Mouse (Mus musculus) embryonic stem cell, embryonic (primary cell): ENCODE data around the gene Adat1.

Experiments
- CTCF ChIA-PET, 4 experiments: fragments of 300-600 bp in 2 of 4; fragments of 350-600 bp in 2 of 4; sonication (Branson Sonifier 250); formaldehyde crosslinking; loops; one replicate each; lab custom pipeline; 2022; ENCODE audit warnings: inconsistent platforms in 2 of 4; lab: Charles Lee
- POLR2A ChIA-PET, 4 experiments: fragments of 300-600 bp in 2 of 4; fragments of 350-600 bp in 2 of 4; sonication (Branson Sonifier 250); formaldehyde crosslinking; loops; one replicate each; lab custom pipeline; 2022; ENCODE audit warnings: antibody characterized with exemption in 4 of 4, inconsistent platforms in 1 of 4; lab: Charles Lee

The Adat1 gene

DNA sequence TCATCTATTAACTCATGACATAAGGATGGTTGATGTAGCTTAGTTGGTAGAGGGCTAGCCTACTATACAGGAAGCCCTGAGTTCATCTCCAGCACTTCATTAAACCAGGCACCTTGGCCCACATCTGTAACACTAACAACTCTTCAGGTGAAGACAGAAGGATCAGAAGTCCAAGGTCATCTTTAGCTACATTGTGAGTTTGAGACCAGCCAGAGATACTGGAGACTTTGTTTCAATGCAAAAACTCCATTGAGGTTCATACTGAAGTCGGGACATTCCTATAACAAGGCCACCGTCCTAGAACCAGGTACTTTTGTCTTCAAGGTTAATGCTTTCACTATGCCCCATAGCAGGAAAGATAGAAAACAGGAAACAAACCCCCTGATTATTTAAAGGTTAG lies 57.9 kb downstream of the Adat1 start:
- POLR2A ChIA-PET = interaction anchor here (0.5 to 7.2 kb wide), 44 partner anchors 8 to 1089 kb away, joined by 3 to 93 read pairs (median 4); partner anchors contain the start of genes Adat1 (in 2 of the 4), Cfdp1 (in 1 of the 4) and Gabarapl2 (in 1 of the 4)
- CTCF ChIA-PET = interaction anchor here in 2 of 4 experiments (0.7 to 1.5 kb wide), 7 partner anchors 9 to 69 kb away, joined by 3 to 6 read pairs (median 4); no protein-coding TSS in a partner anchor

DNA sequence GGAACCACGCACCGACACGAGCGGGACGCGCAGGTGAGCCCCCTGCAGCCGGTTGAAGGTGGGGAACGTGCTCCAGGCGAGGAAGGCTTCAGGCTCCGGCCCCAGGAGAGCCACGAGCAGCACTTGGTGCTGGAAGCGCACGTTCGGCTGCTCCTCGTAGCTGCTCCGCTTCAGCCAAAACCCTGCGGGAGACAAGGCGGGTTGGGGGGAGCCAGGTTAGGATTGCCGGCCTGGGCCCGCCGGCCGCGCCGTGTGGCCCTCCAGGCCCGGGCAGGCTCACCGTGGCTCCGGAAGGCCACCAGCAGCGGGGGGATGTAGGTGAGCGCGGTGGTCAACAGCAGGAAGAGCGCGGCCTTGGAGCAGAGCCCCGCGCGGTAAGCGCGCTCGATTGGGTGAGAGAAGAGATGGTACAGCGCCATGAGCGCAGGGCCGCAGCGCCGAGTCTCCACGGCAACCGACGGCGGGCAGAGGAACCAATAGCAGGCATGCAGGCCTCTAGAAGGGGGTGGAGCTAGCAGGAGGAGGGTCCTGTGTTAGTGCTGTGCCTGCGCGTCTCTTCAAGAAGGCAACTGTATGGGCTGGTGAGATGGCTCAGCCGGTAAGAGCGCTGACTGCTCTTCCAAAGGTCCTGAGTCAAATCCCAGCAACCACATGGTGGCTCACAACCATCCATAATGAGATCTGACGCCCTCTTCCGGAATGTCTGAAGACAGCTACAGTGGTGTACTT lies 58.6 kb downstream of the Adat1 start, which contains the start of gene Tmem231:
Tmem231 (minus strand) TSS at position 534 of the 729 bp plus-strand sequence.
- POLR2A ChIA-PET = interaction anchor here (0.5 to 7.2 kb wide), 45 partner anchors 8 to 1088 kb away, joined by 3 to 93 read pairs (median 4); partner anchors contain the start of genes Adat1 (in 2 of the 4), Cfdp1 (in 2 of the 4) and Gabarapl2 (in 1 of the 4)
- CTCF ChIA-PET = interaction anchor here in 3 of 4 experiments (0.5 to 1.5 kb wide), 9 partner anchors 8 to 884 kb away, joined by 3 to 7 read pairs (median 4); no protein-coding TSS in a partner anchor

DNA sequence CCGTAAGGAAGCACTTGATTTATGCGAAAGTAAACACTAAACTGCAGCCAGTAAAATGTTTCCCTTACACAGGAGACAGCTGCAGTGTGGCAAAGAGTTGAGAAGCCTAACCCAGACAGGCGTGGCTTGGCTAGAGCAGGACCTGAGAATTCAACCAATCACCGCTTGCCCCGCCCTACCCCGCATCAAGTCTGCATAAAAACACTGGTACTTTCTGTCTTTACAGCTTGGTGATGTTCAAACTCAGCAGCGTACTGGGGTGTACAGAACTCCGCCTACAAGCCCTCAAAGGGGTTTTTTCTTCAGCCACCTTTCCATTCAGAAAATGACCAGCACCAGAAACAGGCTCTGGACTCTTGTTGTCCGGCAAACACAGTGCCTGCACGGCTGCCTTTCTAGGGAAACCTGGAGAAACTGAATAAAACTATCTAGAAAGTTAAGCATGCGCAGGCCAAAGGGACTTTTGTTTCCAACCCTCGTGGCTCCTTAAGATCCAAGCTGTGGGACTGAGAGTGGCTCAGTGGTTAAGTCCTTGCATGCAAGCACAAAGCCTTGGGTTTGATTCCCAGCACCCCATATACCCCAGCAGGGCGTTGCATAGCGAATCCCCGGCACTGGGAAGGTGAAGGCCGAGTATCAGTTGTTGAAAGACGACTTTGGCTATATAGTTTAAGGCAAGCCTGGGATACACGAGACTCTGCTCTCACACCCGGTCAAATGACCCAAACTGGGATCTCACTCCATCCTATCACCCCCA lies 59.3 kb downstream of the Adat1 start:
- POLR2A ChIA-PET = interaction anchor here (0.6 to 7.2 kb wide), 34 partner anchors 7 to 935 kb away, joined by 3 to 93 read pairs (median 4); partner anchors contain the start of genes Gabarapl2 (in 3 of the 4), Cfdp1 (in 2 of the 4), Adat1 (in 1 of the 4) and Ddx19a (in 1 of the 4)

DNA sequence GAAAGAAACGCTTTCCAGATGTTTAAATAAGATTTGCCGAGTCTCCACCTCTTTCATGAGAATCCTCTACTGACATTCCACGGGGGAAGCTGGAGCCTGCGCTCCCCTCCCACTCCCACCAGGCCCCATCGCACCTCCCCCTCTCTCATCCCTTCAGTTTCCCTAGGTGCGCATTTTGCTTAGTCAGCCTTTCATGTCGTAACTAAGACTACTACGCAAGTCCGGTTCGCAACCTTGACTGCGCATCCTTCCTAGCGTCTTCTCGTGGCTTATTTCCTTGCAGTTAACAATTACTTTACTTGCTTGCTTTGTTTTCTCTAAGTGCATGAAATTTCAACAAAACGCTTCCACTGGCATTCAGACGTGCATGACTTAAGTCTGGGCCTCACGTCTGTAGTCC lies 60.4 kb downstream of the Adat1 start:
- POLR2A ChIA-PET = interaction anchor here (0.6 to 7.2 kb wide), 23 partner anchors 8 to 121 kb away, joined by 3 to 93 read pairs (median 5); partner anchors contain the start of genes Gabarapl2 (in 3 of the 4), Cfdp1 (in 2 of the 4) and Adat1 (in 1 of the 4)
- CTCF ChIA-PET = interaction anchor here (0.9 to 1.5 kb wide), 6 partner anchors 8 to 50 kb away, joined by 3 to 11 read pairs (median 4); no protein-coding TSS in a partner anchor

More for the DNA sequence above, 59.3 kb downstream of the Adat1 start:
- CTCF ChIA-PET = interaction anchor here (0.6 to 1.5 kb wide), 11 partner anchors 9 to 241 kb away, joined by 3 to 11 read pairs (median 3); partner anchors contain the start of gene Adat1 (in 1 of the 4)

DNA sequence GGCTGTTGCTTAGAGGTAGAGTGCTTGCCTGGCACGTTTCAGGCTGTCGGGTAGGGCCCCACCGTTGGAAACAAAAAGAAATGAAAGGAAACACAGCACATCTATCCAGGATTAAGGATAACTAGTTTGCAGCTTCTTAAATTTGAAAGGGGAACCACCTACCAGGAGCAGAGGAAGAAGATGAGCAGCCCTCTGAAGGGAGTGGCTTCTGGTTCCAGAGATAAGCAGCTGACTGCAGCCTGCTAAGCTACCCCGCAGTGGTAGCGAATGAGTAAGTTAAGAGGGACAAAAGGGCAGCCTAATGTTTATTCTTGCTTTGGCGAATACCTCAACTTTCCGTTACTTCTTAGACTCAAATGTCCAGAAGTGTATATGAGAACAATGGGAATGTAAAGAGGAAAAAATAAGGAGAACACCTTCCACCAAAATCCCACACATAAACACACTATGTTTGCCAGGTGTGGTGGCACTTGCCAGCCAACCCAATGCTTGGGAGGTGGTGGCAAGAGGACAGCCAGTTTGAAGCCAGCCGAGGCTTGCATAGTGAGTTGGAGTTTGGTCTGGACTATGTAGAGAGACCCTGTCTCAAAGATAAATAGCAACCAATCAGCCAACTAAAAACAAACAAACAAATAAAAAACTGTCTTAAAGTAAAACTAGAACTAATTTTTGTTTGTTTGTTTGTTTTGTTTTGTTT lies 62.3 kb downstream of the Adat1 start:
- ChIA-PET CTCF (no interaction called here), POLR2A (interaction anchor here (0.5 to 7.2 kb wide), 6 partner anchors 9 to 924 kb away, joined by 3 to 93 read pairs (median 4); partner anchors contain the start of genes Adat1 (in 1 of the 4) and Gabarapl2 (in 1 of the 4))

DNA sequence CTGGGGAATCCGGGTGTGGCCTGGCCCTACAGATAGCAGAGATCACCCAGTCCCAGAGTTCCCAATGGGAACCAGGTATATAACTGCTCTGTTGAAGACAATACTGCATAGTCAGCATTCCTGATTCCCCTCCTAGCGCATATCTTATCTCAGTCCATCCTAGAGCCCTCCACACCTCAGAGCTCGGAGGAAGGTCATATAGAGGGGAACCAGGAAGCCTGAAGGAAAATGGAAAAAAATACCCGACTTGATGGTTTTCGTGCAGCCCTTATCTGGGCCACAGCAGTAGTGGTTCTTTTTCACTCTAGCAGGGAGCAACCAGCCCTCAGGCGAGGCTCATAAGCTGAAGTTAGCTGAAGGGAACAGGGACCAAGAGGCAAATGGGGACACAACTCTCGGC lies 67.1 kb downstream of the Adat1 start:
- ChIA-PET POLR2A (interaction anchor here (0.6 to 5.3 kb wide), 21 partner anchors 9 to 67 kb away, joined by 3 to 25 read pairs (median 4); partner anchors contain the start of genes Gabarapl2 (in 3 of the 4), Tmem231 (in 3 of the 4) and Adat1 (in 1 of the 4)), CTCF (interaction anchor here in 3 of 4 experiments (0.6 to 2.1 kb wide), 6 partner anchors 9 to 43 kb away, joined by 3 to 8 read pairs (median 4); partner anchors contain the start of gene Tmem231 (in 1 of the 3))

DNA sequence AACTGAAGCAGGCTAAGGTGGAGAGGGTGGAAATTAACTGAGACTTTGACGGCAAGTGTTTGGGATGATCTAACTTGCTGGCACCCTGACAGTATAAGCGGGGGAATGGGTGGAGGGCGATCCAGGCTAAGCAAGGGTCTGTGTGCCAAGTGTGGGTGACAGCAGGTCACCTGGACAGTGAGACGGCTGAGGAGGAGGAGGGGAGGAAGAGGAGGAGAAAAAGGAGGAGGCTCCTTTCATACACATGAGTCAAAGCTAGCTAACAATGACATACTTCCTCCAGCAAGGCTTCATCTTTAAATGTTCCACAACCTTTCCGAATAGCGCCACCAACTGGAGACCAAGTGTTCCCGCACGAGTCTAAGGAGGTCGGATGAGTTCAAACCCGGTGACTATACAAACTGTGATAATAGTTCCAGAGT lies 68.7 kb downstream of the Adat1 start:
- POLR2A ChIA-PET = interaction anchor here in 3 of 4 experiments (0.6 to 5.3 kb wide), 13 partner anchors 9 to 139 kb away, joined by 3 to 25 read pairs (median 10); partner anchors contain the start of genes Tmem231 (in 3 of the 3) and Gabarapl2 (in 2 of the 3)

DNA sequence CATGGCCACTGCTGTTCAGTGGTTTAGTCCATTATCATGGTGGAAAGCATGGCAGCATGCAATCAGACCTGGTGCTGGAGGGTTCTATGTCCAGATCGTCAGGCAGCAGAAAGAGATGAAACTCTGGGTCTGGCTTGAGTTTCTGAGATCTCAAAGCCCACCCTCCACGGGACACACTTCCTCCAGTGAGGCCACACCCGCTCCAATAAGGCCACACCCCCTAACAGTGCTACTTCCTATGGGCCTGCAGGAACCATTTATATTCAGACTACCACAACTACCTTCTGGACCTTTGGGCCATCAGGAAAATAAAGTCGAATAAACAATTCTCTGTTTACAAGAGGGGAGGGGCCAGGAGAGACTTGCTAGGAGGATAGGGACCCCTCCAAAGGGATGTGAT lies 71.1 kb downstream of the Adat1 start:
- ChIA-PET CTCF (interaction anchor here in 2 of 4 experiments (0.6 to 2.5 kb wide), 9 partner anchors 14 to 244 kb away, joined by 3 to 10 read pairs (median 4); partner anchors contain the start of gene Gabarapl2 (in 1 of the 2)), POLR2A (interaction anchor here in 3 of 4 experiments (0.6 to 1.5 kb wide), 8 partner anchors 11 to 469 kb away, joined by 3 to 10 read pairs (median 4); partner anchors contain the start of gene Gabarapl2 (in 1 of the 3))

More for the DNA sequence above, 68.7 kb downstream of the Adat1 start:
- CTCF ChIA-PET = interaction anchor here (0.6 to 2.1 kb wide), 16 partner anchors 9 to 242 kb away, joined by 3 to 11 read pairs (median 3); partner anchors contain the start of gene Tmem231 (in 1 of the 4)

DNA sequence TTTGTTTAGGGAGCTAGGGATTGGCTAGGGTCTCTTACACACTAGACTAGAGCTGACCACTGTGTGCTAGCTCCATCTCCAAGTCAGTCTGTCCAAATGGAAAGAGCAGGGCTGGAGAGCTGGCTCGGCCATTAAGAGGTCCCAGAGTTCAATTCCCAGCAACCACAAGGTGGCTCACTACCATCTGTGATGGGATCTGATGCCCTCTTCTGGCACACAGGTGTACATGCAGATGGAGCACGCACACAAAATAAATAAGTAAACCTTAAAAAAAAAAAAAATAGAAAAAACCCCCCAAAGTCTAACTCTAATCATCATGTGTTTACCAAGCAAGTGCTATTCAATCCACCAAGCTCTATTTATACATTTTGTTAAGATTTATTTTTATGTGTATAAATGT lies 72.4 kb downstream of the Adat1 start:
- POLR2A ChIA-PET = interaction anchor here (0.6 to 1.6 kb wide), 15 partner anchors 10 to 243 kb away, joined by 3 to 7 read pairs (median 4); partner anchors contain the start of genes Gabarapl2 (in 2 of the 4), Adat1 (in 1 of the 4) and Chst5 (in 1 of the 4)
- CTCF ChIA-PET = interaction anchor here (0.6 to 2.5 kb wide), 26 partner anchors 9 to 243 kb away, joined by 3 to 10 read pairs (median 3); partner anchors contain the start of genes Tmem231 (in 2 of the 4), Ctrb1 (in 1 of the 4) and Gabarapl2 (in 1 of the 4)
